Mouse (Mus musculus) ES-Bruce4 (cell line): ENCODE results near the gene Yif1b.

Experiments used
- CTCF ChIP-seq: IDR thresholded peaks from one replicate; pipeline ENCODE4 v1.8.1; 2011; ENCODE audit warnings: low read depth, low read length
- POLR2A ChIP-seq: IDR thresholded peaks from one replicate; pipeline ENCODE4 v1.8.1; 2011; ENCODE audit warnings: low read length; ENCODE audit not compliant: insufficient read depth

GRCm38 (mm10) chr7:29248261-29248841 lies 10.2 kb downstream of the Yif1b start, which contains the start of gene 2200002D01Rik:
- TF ChIP-seq CTCF (no peak), POLR2A (no peak)
